Mouse (Mus musculus): ENCODE results near the gene Fgr.

The Fgr gene

GRCm38 (mm10) chr4:133051550-133051865 lies 77.6 kb downstream of the Fgr start:
- H3K36me3 ChIP-seq (ENCODE audit: control insufficient read depth, insufficient read depth, low read length, poor library complexity, severe bottlenecking) = no peaks in the 10 kb centered on the region
- DNase-seq (ENCODE audit: low read depth, low spot score) = no peak
- H3K27me3 ChIP-seq (ENCODE audit: control insufficient read depth, insufficient read depth, low read length, poor library complexity, severe bottlenecking) = no peaks in the 10 kb centered on the region

All from splenic B cell, adult 2 months (primary cell).